Mouse (Mus musculus): ENCODE measurements around the gene Trappc5.

The Trappc5 gene

GRCm38 (mm10) chr8:3676131-3676992 lies at the start of gene Trappc5:
Gene Trappc5, plus strand, starts transcription at chr8:3676299.
- DNase-seq = peak; percentile 94 to 98

GRCm38 (mm10) chr8:3626971-3627370 lies 49.1 kb upstream of the Trappc5 start:
- DNase-seq = no peak

- DNase-seq = peak in 1 of 2 experiments; percentile 49
Observed at GRCm38 (mm10) chr8:3628014-3628413, 48.1 kb upstream of the Trappc5 start.

GRCm38 (mm10) chr8:3630647-3631477 lies 45.2 kb upstream of the Trappc5 start, which contains the start of gene Stxbp2:
Gene Stxbp2, plus strand, starts transcription at chr8:3630955.
- peak; percentile 85 to 86 for DNase-seq

- DNase-seq = peak in 1 of 2 experiments; percentile 26
Observed at GRCm38 (mm10) chr8:3631478-3631875, 44.6 kb upstream of the Trappc5 start.

GRCm38 (mm10) chr8:3645804-3646203 lies 30.3 kb upstream of the Trappc5 start:
- peak; percentile 23 to 46 for DNase-seq

GRCm38 (mm10) chr8:3646824-3647531 lies 29.1 kb upstream of the Trappc5 start:
- DNase-seq = no peak

GRCm38 (mm10) chr8:3647561-3647960 lies 28.5 kb upstream of the Trappc5 start:
- DNase-seq = no peak

- no peak for DNase-seq
Observed at GRCm38 (mm10) chr8:3648268-3648667, 27.8 kb upstream of the Trappc5 start.

- no peak for DNase-seq
Observed at GRCm38 (mm10) chr8:3648990-3649389, 27.1 kb upstream of the Trappc5 start.

GRCm38 (mm10) chr8:3652845-3653244 lies 23.3 kb upstream of the Trappc5 start:
- DNase-seq = no peak

- no peak for DNase-seq
Observed at GRCm38 (mm10) chr8:3654726-3655508, 21.2 kb upstream of the Trappc5 start.

GRCm38 (mm10) chr8:3655526-3655925 lies 20.6 kb upstream of the Trappc5 start, which contains the start of gene Retn:
Gene Retn, plus strand, starts transcription at chr8:3655770.
- no peak for DNase-seq

GRCm38 (mm10) chr8:3656725-3657381 lies 19.2 kb upstream of the Trappc5 start:
- DNase-seq = no peak

- no peak for DNase-seq
Observed at GRCm38 (mm10) chr8:3660889-3661288, 15.2 kb upstream of the Trappc5 start.

GRCm38 (mm10) chr8:3664405-3664804 lies 11.7 kb upstream of the Trappc5 start:
- no peak for DNase-seq

- no peak for DNase-seq
Observed at GRCm38 (mm10) chr8:3665507-3665906, 10.6 kb upstream of the Trappc5 start, which contains the start of gene Mcemp1. Gene Mcemp1, plus strand, starts transcription at chr8:3665754.

GRCm38 (mm10) chr8:3670388-3670787 lies 5.7 kb upstream of the Trappc5 start:
- no peak for DNase-seq

GRCm38 (mm10) chr8:3671980-3672491 lies 4.1 kb upstream of the Trappc5 start, which contains the start of gene Fcor:
Gene Fcor, minus strand, starts transcription at chr8:3672362.
- DNase-seq = peak; percentile 92 to 93

GRCm38 (mm10) chr8:3674671-3675070 lies 1.4 kb upstream of the Trappc5 start:
- DNase-seq = no peak

GRCm38 (mm10) chr8:3676993-3677579 lies 987 bp downstream of the Trappc5 start:
- peak in 1 of 2 experiments; percentile 36 for DNase-seq

Measured in cerebellum, adult 18-20 months (tissue).